Mouse (Mus musculus): ENCODE measurements at regions not wholly inside any gene's neighbourhood (a gene's known extent, or its start where the extent isn't known, plus 50 kb on each side); places are given as distances from the start of the nearest gene placed in this dataset.

GRCm38 (mm10) chr5:58286680-58287223, 569.0 kb downstream of the Pcdh7 start:
- no peak for DNase-seq (ENCODE audit: low spot score in 2 of 2)

GRCm38 (mm10) chr5:58291261-58291660, 573.5 kb downstream of the Pcdh7 start:
- DNase-seq (ENCODE audit: low spot score in 2 of 2): no peak

- DNase-seq (ENCODE audit: low spot score in 2 of 2): no peak
These were observed 577.1 kb downstream of the Pcdh7 start for GRCm38 (mm10) chr5:58294903-58295302.

GRCm38 (mm10) chr5:58331356-58331755, 613.6 kb downstream of the Pcdh7 start:
- peak in 1 of 2 experiments; percentile 8 for DNase-seq (ENCODE audit: low spot score in 2 of 2)
